Mouse (Mus musculus): ENCODE data around the gene Prkar2b. TPM values are rescaled to one million over a fixed set of nuclear protein-coding genes. Genes with fewer than 3 reads are reported as not detected.

Gene Prkar2b
- total RNA-seq (2012; rRNA removed), result 15.2 and 15.7 TPM in 2 replicates
- polyA plus RNA-seq (2012; ENCODE audit: insufficient read depth in 1 of 2, insufficient read length in 2 of 2, low read depth in 1 of 2, low replicate concordance in 2 of 2, missing spikeins in 1 of 2), result 100 to 1,000 TPM in 1 of 2 experiments, 10 to 100 TPM in 1; 34.1 to 154 TPM

DNA sequence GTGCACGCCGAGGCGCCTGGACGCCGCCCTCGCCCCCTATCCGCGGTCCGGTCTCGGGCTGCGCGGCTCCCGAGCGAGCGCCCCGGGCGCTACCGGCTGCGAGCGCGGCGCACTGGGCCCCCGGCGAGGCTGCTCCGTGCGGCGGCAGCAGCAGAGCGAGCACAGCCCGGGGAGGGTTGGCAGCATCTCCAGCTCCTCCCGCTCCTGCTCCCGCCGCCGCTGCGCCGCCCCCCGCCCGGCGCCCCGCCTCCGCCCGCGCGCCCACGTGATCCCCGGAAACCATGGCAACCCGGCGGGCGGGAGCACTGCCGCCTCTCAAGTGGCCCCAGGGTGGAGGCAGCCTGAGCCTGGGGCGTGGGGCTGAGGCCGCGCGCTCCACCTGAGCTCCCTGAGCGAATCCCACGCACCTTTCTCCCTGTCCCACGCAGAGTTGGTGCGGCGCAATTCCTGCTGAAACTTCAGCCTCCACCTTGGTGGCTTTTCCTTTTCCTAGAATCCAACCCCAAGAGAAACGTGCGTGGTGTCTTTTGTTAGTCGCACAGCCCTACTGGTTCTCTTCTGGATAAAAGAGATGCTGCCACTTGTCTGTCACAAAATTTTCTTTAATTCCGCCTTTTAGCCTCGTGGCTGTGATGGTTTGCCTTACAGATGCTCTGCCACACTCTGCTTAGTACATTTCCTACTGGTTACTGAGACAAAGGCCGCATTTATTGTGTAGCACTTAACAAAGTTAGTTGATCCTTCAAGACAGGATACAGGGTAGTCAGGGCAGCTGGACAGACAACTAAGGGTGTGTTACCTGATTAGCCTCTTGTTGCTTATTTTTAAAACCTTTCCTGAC, at the start of gene Prkar2b:
Prkar2b (minus strand) TSS at position 207 of the 841 bp plus-strand sequence.
- Histone ChIP-seq H3K79me2 (ENCODE audit: control insufficient read depth, insufficient read depth, low read length, poor library complexity) (peaks cover 29% of the 10 kb centered on the region), H3K36me3 (ENCODE audit: control insufficient read depth in 1 of 2, insufficient read depth in 2 of 2, low read length in 2 of 2) (peaks cover 0 to 33% of the 10 kb centered on the region in 2 experiments; a peak in 2 of 4 replicates), H3K27ac (ENCODE audit: control insufficient read depth, low read depth, low read length) (peak within 1 kb of the TSS; percentile 82), H3K9me3 (replicated peaks; ENCODE audit: insufficient read depth, low read length) (no peaks in the 10 kb centered on the region), H3K27me3 (ENCODE audit: control insufficient read depth in 1 of 2, insufficient read depth in 2 of 2, low read length in 2 of 2) (no peaks in the 10 kb centered on the region), H3K4me3 (ENCODE audit: control insufficient read depth in 1 of 2, insufficient read depth in 1 of 2, low read depth in 2 of 2, low read length in 2 of 2) (peak within 1 kb of the TSS; percentile 89 to 98), H3K9ac (ENCODE audit: control insufficient read depth, low read depth, low read length, poor library complexity, severe bottlenecking) (peak within 1 kb of the TSS; percentile 97), H3K4me1 (ENCODE audit: control insufficient read depth in 1 of 2, insufficient read depth in 2 of 2, low read length in 2 of 2) (peaks cover 6 to 15% of the 10 kb centered on the region in 2 experiments)
- peak; percentile 91 for DNase-seq (ENCODE audit: low read depth, low spot score)
- no peak for TF ChIP-seq SMC3 (IDR thresholded peaks at IDR 0.05; ENCODE audit: low read depth, low read length)
- TF ChIP-seq CTCF (IDR thresholded peaks at IDR 0.05 in 2 of 3, conservative IDR thresholded peaks at IDR 0.05 in 1 of 3; ENCODE audit: control insufficient read depth in 1 of 3, insufficient read depth in 1 of 3, low read depth in 2 of 3, low read length in 3 of 3, poor library complexity in 1 of 3, severe bottlenecking in 1 of 3), result no peak
- TF ChIP-seq ETS1 (IDR thresholded peaks at IDR 0.05; ENCODE audit: low read depth, low read length), result 0 out of 2 replicates have a peak, but pooled peaks have one; percentile 14
- no peak for TF ChIP-seq ZNF384 (IDR thresholded peaks at IDR 0.05; ENCODE audit: low read depth, low read length)
- no peak for TF ChIP-seq ELF1 (IDR thresholded peaks at IDR 0.05; ENCODE audit: low read depth, low read length)
- TF ChIP-seq RAD21 (IDR thresholded peaks at IDR 0.05; ENCODE audit: low read depth, low read length), result no peak
- no peak for TF ChIP-seq EP300 (IDR thresholded peaks at IDR 0.05; ENCODE audit: low read depth in 1 of 2, low read length in 2 of 2)
- TF ChIP-seq JUND (IDR thresholded peaks at IDR 0.05; ENCODE audit: low read depth, low read length), result no peak
- TF ChIP-seq POLR2A (IDR thresholded peaks at IDR 0.05; ENCODE audit: control insufficient read depth in 1 of 2, insufficient read depth in 1 of 2, low read depth in 1 of 2, low read length in 2 of 2, poor library complexity in 1 of 2), result peak; percentile 82 to 86
- 0 out of 2 replicates have a peak, but pooled peaks have one; percentile 5 for TF ChIP-seq BHLHE40 (IDR thresholded peaks at IDR 0.05; ENCODE audit: borderline replicate concordance, low read depth, low read length)
- TF ChIP-seq MAZ (IDR thresholded peaks at IDR 0.05; ENCODE audit: low read depth, low read length), result peak; percentile 75; the same call in 1 of the 2 replicates
- TF ChIP-seq TCF12 (IDR thresholded peaks at IDR 0.05; ENCODE audit: low read depth, low read length), result 0 out of 2 replicates have a peak, but pooled peaks have one; percentile 17
- TF ChIP-seq GABPA (IDR thresholded peaks at IDR 0.05; ENCODE audit: low read depth, low read length), result no peak
- peak; percentile 65; the same call in 1 of the 2 replicates for TF ChIP-seq SIN3A (IDR thresholded peaks at IDR 0.05; ENCODE audit: low read length)
- no peak for TF ChIP-seq CHD2 (IDR thresholded peaks at IDR 0.05; ENCODE audit: low read length)
- TF ChIP-seq USF2 (IDR thresholded peaks at IDR 0.05; ENCODE audit: borderline replicate concordance in 1 of 2, insufficient read depth in 1 of 2, low read depth in 1 of 2, low read length in 2 of 2), result peak in 1 of 2 experiments; percentile 84; a peak in 2 of 4 replicates
- TF ChIP-seq MYC (IDR thresholded peaks at IDR 0.05; ENCODE audit: low read depth, low read length), result 0 out of 2 replicates have a peak, but pooled peaks have one; percentile 44
- TF ChIP-seq ZC3H11A (IDR thresholded peaks at IDR 0.05; ENCODE audit: low read depth, low read length), result no peak
- TF ChIP-seq MAX (IDR thresholded peaks at IDR 0.05; ENCODE audit: low read length), result no peak; the same call in 1 of the 2 replicates
- no peak for TF ChIP-seq TAL1 (IDR thresholded peaks at IDR 0.05; ENCODE audit: low read length)
- no peak for TF ChIP-seq RCOR1 (IDR thresholded peaks at IDR 0.05; ENCODE audit: low read depth, low read length)
- no peak for TF ChIP-seq MAFK (IDR thresholded peaks at IDR 0.05; ENCODE audit: borderline replicate concordance, low read depth, low read length)
- TF ChIP-seq ZMIZ1 (IDR thresholded peaks at IDR 0.05; ENCODE audit: low read depth, low read length), result peak; percentile 80
- TF ChIP-seq E2F4 (IDR thresholded peaks at IDR 0.05; ENCODE audit: borderline replicate concordance, low read depth, low read length), result no peak
- no peak for TF ChIP-seq POLR2AphosphoS2 (IDR thresholded peaks at IDR 0.05; ENCODE audit: low read length)
- TF ChIP-seq MYB (IDR thresholded peaks at IDR 0.05; ENCODE audit: low read depth, low read length), result no peak
- peak; percentile 95 for TF ChIP-seq USF1 (IDR thresholded peaks at IDR 0.05; ENCODE audit: low read depth, low read length)
- TF ChIP-seq CHD1 (IDR thresholded peaks at IDR 0.05; ENCODE audit: low read depth, low read length), result no peak
- TF ChIP-seq HCFC1 (IDR thresholded peaks at IDR 0.05; ENCODE audit: low read depth, low read length), result 0 out of 2 replicates have a peak, but pooled peaks have one; percentile 2
- no peak for TF ChIP-seq MEF2A (IDR thresholded peaks at IDR 0.05; ENCODE audit: extremely low read depth, insufficient replicate concordance, low read depth, low read length, poor library complexity, severe bottlenecking)
- TF ChIP-seq KAT2A (conservative IDR thresholded peaks at IDR 0.05; ENCODE audit: low read depth, low read length), result no peak
- 0 out of 2 replicates have a peak, but pooled peaks have one; percentile 21 for TF ChIP-seq NRF1 (IDR thresholded peaks at IDR 0.05; ENCODE audit: insufficient read depth, low read depth, low read length, poor library complexity, severe bottlenecking)
- TF ChIP-seq NELFE (IDR thresholded peaks at IDR 0.05; ENCODE audit: low read depth, low read length), result peak; percentile 84
- peak; percentile 79; the same call in 1 of the 2 replicates for TF ChIP-seq MXI1 (IDR thresholded peaks at IDR 0.05; ENCODE audit: low read depth, low read length)

Data from MEL (cell line).